Mouse (Mus musculus) lung, embryonic 16.5 days (tissue): ENCODE results near the gene Hps3. TPM values are rescaled to one million over a fixed set of nuclear protein-coding genes. Genes with fewer than 3 reads are reported as not detected.
"Not testable (repeated sequence)": the region's sequence is repeated elsewhere in the genome, so short reads cannot be mapped to it uniquely, and the experiment has no call there.

Experiments
- ATAC-seq: fragments of 200-750 bp; cut with Nextera tagmentation; 2 replicates; pipeline ENCODE4 v1.8.0; 2017; ENCODE audit warnings: low read depth, mild to moderate bottlenecking, moderate library complexity
- H3K27ac ChIP-seq: fragments of 300-500 bp; sonication (generic); 2 replicates; pipeline ENCODE4 v1.5.1; 2014; ENCODE audit warnings: mild to moderate bottlenecking, control low read depth, low read length
- H3K27me3 ChIP-seq: fragments of 300-500 bp; sonication (generic); 2 replicates; pipeline ENCODE4 v1.6.1; 2014; ENCODE audit warnings: low read depth, low read length, mixed read lengths; ENCODE audit not compliant: control insufficient read depth, insufficient read depth
- H3K36me3 ChIP-seq: fragments of 300-500 bp; sonication (generic); 2 replicates; pipeline ENCODE4 v1.6.1; 2014; ENCODE audit warnings: low read length; ENCODE audit not compliant: control insufficient read depth, insufficient read depth
- H3K4me1 ChIP-seq: fragments of 300-500 bp; sonication (generic); replicated peaks from 2 replicates; pipeline ENCODE4 v1.6.1; 2014; ENCODE audit warnings: low read length, mixed read lengths; ENCODE audit not compliant: control insufficient read depth, insufficient read depth
- H3K4me2 ChIP-seq: fragments of 300-500 bp; sonication (generic); 2 replicates; pipeline ENCODE4 v1.6.1; 2014; ENCODE audit warnings: low read depth, low read length, control low read depth
- H3K4me3 ChIP-seq: fragments of 300-500 bp; sonication (generic); 2 replicates; pipeline ENCODE4 v1.5.1; 2014; ENCODE audit warnings: mild to moderate bottlenecking, low read length, control low read depth
- H3K9ac ChIP-seq: fragments of 300-500 bp; sonication (generic); 2 replicates; pipeline ENCODE4 v1.6.1; 2014; ENCODE audit warnings: low read length, control low read depth
- H3K9me3 ChIP-seq: fragments of 300-500 bp; sonication (generic); 2 replicates; pipeline ENCODE4 v1.6.1; 2016; ENCODE audit warnings: low read length; ENCODE audit not compliant: control insufficient read depth
- WGBS: fragments of 180-500 bp; shearing (Covaris S2); extraction: QIAGEN DNeasy Blood & Tissue Kit; methylation state at CpG from one replicate; pipeline ENCODE4 v1.1.7; 2014; 5-methylcytosine and 5-hydroxymethylcytosine counted together
- polyA plus RNA-seq: library from polyadenylated mRNA; unstranded; fragments of >200 nt; fragmentation: Nextera tagmentation; extraction: Ambion mirVana; gene quantifications from 2 replicates; pipeline ENCODE4 v1.2.1, GENCODE M21; 2015

The Hps3 gene
- 11.4 and 12.2 TPM in 2 replicates for polyA plus RNA-seq

GRCm38 (mm10) chr3:20034719-20035404 is at the start of gene Hps3:
Gene Hps3 (minus strand): TSS chr3:20035315.
- peak within 1 kb of the TSS; percentile 82 for H3K27ac ChIP-seq
- peak within 1 kb of the TSS; percentile 85 for H3K4me2 ChIP-seq
- no peaks in the 10 kb centered on the region for H3K27me3 ChIP-seq
- no peaks in the 10 kb centered on the region for H3K9me3 ChIP-seq
- WGBS, result under 1% methylated on average over 47 of the region's 47 CpGs
- H3K9ac ChIP-seq, result peak within 1 kb of the TSS; percentile 76
- ATAC-seq, result peak; percentile 99
- H3K4me3 ChIP-seq, result peak within 1 kb of the TSS; percentile 97
- H3K36me3 ChIP-seq, result no peaks in the 10 kb centered on the region
- H3K4me1 ChIP-seq, result peaks cover 8% of the 10 kb centered on the region

DNA sequence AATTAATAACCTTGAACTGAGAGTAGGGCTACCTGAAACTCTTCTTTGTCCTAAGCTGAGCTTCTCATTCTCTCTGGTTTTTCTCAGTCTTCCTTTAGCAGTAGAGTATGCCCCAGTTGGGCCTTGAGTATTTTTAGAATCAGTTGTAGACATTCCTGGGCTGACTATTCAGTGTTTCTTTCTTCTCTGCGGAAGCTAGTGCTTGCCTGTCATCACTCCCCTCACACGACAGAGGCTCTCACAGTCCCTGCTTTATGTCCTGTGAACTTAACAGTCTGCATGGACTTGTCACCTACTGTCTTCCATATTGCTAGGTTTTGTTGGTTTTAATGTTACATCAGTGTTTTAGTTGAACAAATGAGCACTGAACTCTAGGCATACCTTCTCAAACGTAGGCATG is 47.0 kb upstream of the Hps3 start:
- 46% methylated on average over 3 of the region's 3 CpGs for WGBS
- Histone ChIP-seq H3K9ac (no peak overlapping the region), H3K9me3 (no peaks in the 10 kb centered on the region), H3K27me3 (no peaks in the 10 kb centered on the region), H3K4me2 (no peak overlapping the region), H3K4me1 (no peaks in the 10 kb centered on the region), H3K4me3 (no peak overlapping the region), H3K27ac (no peak overlapping the region), H3K36me3 (peaks cover 14% of the 10 kb centered on the region)
- ATAC-seq, result no peak

DNA sequence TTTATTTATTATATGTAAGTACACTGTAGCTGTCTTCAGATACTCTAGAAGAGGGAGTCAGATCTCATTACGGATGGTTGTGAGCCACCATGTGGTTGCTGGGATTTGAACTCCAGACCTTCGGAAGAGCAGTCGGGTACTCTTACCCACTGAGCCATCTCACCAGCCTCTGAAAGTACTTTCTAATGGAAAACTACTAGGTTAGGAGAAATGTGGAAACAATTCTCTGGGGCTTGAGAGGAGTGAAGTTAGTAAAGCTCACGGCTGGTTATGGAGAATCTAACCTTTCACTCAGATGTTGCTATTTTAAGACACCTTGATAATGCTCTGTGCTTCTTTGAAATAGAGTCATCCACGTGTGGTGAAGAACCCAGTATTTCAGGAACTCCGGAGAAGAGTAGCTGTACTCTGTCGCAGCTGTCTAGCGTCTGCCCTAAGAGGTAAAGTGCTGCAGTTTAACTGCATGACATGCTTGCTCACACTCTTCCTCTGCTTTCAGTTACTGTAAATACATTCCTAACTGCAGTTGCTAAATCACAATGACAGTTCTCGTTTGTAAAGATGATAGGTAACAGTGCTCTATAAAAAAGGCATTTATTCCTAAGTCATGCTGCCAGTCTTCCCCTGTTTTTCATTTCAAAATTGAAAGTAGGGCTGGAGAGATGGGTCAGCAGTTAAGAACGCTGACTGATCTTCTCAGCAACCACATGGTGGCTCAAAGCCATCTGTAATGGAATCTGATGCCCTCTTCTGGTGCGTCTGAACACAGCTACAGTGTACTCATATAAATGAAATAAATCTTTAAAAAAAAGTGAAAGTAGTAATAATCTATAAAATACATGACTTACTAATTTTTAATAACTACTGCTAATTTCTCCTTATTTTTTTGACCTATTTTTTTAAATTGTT is 41.3 kb upstream of the Hps3 start:
- no peak for ATAC-seq
- no peak overlapping the region for H3K4me3 ChIP-seq
- no peaks in the 10 kb centered on the region for H3K27me3 ChIP-seq
- H3K4me1 ChIP-seq, result no peaks in the 10 kb centered on the region
- peaks cover 13% of the 10 kb centered on the region for H3K36me3 ChIP-seq
- H3K4me2 ChIP-seq, result no peak overlapping the region
- H3K9ac ChIP-seq, result no peak overlapping the region
- no peaks in the 10 kb centered on the region for H3K9me3 ChIP-seq
- no peak overlapping the region for H3K27ac ChIP-seq
- WGBS, result 82% methylated on average over 11 of the region's 11 CpGs

GRCm38 (mm10) chr3:20058197-20058541 is 23.1 kb upstream of the Hps3 start:
- WGBS, result 1% methylated on average over 7 of the region's 9 CpGs
- Histone ChIP-seq H3K27me3 (no peaks in the 10 kb centered on the region), H3K4me1 (peaks cover 6% of the 10 kb centered on the region; the same call in 1 of the 2 replicates), H3K27ac (no peak overlapping the region), H3K9ac (peak overlapping the region; percentile 82), H3K4me3 (peak overlapping the region; percentile 92), H3K4me2 (peak overlapping the region; percentile 67), H3K9me3 (no peaks in the 10 kb centered on the region), H3K36me3 (peaks cover 4% of the 10 kb centered on the region)
- ATAC-seq, result no peak

DNA sequence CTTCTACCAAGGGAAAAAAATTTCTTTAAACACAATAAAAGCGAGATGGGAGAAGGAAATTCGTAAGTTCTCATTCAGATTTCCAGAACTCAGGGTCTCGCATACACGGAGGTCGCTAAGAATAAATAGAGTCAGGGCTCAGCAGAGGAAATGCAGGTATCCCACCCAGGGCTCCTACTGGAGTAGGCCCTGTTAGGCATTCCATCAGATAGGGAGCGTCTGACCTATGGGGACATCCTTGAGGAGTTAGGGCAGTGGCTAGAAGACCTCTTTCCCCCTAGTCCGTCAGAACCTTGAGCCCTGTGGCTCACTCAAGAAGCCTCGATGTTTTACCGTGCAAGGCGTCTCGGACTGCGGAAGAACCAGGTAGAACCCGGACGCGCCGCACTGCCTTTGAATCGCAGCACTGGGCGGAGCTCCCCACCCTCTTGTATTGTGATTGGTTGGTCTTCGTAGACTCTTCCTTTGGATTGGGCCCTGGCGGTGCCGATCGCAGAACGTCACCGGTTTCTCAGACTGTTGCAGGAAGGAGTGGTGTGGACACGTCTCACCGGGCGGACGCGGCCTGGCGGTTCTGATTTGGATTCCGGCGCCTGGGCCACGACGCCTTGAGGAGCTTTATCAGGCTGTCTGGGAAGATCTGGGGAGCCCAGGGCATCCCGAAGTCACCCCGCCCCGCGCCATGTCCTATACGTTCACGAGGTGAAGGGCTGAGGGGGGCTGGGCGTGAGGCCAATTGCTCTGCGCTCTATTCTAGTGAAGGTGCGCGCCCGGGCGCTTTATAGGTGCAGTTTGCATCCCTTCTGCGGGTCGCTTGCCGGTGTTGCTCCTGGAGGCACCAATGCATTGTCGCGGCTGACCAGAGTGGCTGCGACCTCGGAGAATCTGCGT is 22.4 kb upstream of the Hps3 start, which contains the start of gene Hltf:
TSS of gene Hltf (plus strand) at position 506 of the 891 bp plus-strand sequence.
- Histone ChIP-seq H3K4me2 (peak within 1 kb of the TSS; percentile 67), H3K36me3 (peaks cover 4% of the 10 kb centered on the region), H3K27me3 (no peaks in the 10 kb centered on the region), H3K4me3 (peak within 1 kb of the TSS; percentile 92), H3K27ac (peak within 1 kb of the TSS; percentile 50), H3K9ac (peak within 1 kb of the TSS; percentile 82), H3K9me3 (no peaks in the 10 kb centered on the region), H3K4me1 (peaks cover 6% of the 10 kb centered on the region; the same call in 1 of the 2 replicates)
- under 1% methylated on average over 49 of the region's 54 CpGs for WGBS
- ATAC-seq, result peak; percentile 100

DNA sequence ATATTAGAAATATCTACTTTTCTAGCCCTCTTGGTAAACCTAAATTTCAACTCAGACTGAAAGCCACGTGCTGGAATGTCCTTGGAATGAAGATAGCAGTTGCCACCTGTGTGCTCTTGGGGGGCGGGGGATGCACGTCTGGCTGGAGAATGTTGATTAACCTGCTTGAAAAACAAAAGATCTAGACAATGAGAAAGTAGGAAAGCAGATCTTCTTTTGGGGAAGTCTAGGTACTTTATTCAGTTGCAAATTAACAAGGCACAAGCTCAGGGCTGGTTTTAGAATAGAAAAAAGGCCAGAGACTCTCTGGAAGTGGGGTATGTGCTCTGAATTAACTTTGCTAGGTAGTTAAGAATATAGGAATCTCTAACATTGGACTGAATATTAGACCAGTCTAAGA is 9.6 kb upstream of the Hps3 start:
- not testable (repeated sequence) for H3K27me3 ChIP-seq

GRCm38 (mm10) chr3:20041461-20041860 is 6.3 kb upstream of the Hps3 start:
- H3K9ac ChIP-seq, H3K27me3 ChIP-seq, H3K4me3 ChIP-seq, H3K9me3 ChIP-seq, H3K4me2 ChIP-seq, H3K36me3 ChIP-seq, H3K27ac ChIP-seq, ATAC-seq, H3K4me1 ChIP-seq: not testable (repeated sequence)
- 82% methylated on average over 7 of the region's 7 CpGs for WGBS

More for the DNA sequence above, 9.6 kb upstream of the Hps3 start:
- not testable (repeated sequence) for H3K27ac ChIP-seq, H3K9ac ChIP-seq, H3K4me3 ChIP-seq, H3K9me3 ChIP-seq, ATAC-seq, H3K36me3 ChIP-seq, H3K4me2 ChIP-seq, H3K4me1 ChIP-seq
- WGBS, result 68% methylated on average over 3 of the region's 3 CpGs

GRCm38 (mm10) chr3:20036069-20036468 is 954 bp upstream of the Hps3 start:
- WGBS, result 75% methylated on average over 4 of the region's 4 CpGs
- Histone ChIP-seq H3K27ac (no peak overlapping the region), H3K9me3 (no peaks in the 10 kb centered on the region), H3K4me1 (peaks cover 8% of the 10 kb centered on the region), H3K27me3 (no peaks in the 10 kb centered on the region), H3K4me2 (no peak overlapping the region), H3K9ac (no peak overlapping the region), H3K4me3 (no peak overlapping the region), H3K36me3 (no peaks in the 10 kb centered on the region)
- ATAC-seq, result no peak
